Mouse (Mus musculus) hindbrain, postnatal 0 days (tissue): ENCODE results near the gene Ccdc9. TPM values are rescaled to one million over a fixed set of nuclear protein-coding genes. Genes with fewer than 3 reads are reported as not detected.

ENCODE experiments used
- ATAC-seq: fragments of 200-750 bp; cut with Nextera tagmentation; 2 replicates; pipeline ENCODE4 v1.8.0; 2017; ENCODE audit warnings: mild to moderate bottlenecking, moderate TSS enrichment, moderate library complexity
- DNase-seq: peaks from one replicate; pipeline ENCODE4 v3.0.0-alpha.2; 2015; ENCODE audit warnings: low spot score
- H3K27ac ChIP-seq: fragments of 300-500 bp; sonication (generic); 2 replicates; pipeline ENCODE4 v1.5.1; 2014; ENCODE audit warnings: mild to moderate bottlenecking
- H3K27me3 ChIP-seq: fragments of 300-500 bp; sonication (generic); 2 replicates; pipeline ENCODE4 v1.6.1; 2014; ENCODE audit warnings: low read length, mixed read lengths; ENCODE audit not compliant: insufficient read depth
- H3K36me3 ChIP-seq: fragments of 300-500 bp; sonication (generic); 2 replicates; pipeline ENCODE4 v1.6.1; 2014; ENCODE audit warnings: low read length, mixed read lengths; ENCODE audit not compliant: insufficient read depth
- H3K4me1 ChIP-seq: fragments of 300-500 bp; sonication (generic); 2 replicates; pipeline ENCODE4 v1.6.1; 2014; ENCODE audit warnings: antibody characterized with exemption, low read length, mixed read lengths; ENCODE audit not compliant: insufficient read depth
- H3K4me2 ChIP-seq: fragments of 300-500 bp; sonication (generic); 2 replicates; pipeline ENCODE4 v1.6.1; 2014; ENCODE audit warnings: low read depth, mild to moderate bottlenecking, low read length, moderate library complexity, mixed read lengths
- H3K4me3 ChIP-seq: fragments of 300-500 bp; sonication (generic); 2 replicates; pipeline ENCODE4 v1.5.1; 2014; ENCODE audit warnings: low read length
- H3K9ac ChIP-seq: fragments of 300-500 bp; sonication (generic); replicated peaks from 2 replicates; pipeline ENCODE4 v1.6.1; 2014; ENCODE audit warnings: mild to moderate bottlenecking, low read length, moderate library complexity, mixed read lengths
- H3K9me3 ChIP-seq: fragments of 300-500 bp; sonication (generic); 2 replicates; pipeline ENCODE4 v1.6.1; 2016; ENCODE audit warnings: low read length, mixed read lengths
- CTCF ChIP-seq: IDR thresholded peaks from 2 replicates; pipeline ENCODE4 v1.5.1; 2016; ENCODE audit warnings: antibody characterized with exemption, control low read depth, low read depth
- WGBS: fragments of 180-500 bp; shearing (Covaris S2); extraction: QIAGEN DNeasy Blood & Tissue Kit; methylation state at CpG from one replicate; pipeline ENCODE4 v1.1.7; 2014; 5-methylcytosine and 5-hydroxymethylcytosine counted together
- polyA plus RNA-seq: library from polyadenylated mRNA; unstranded; fragments of >200 nt; fragmentation: Nextera tagmentation; extraction: Ambion mirVana; gene quantifications from 2 replicates; pipeline ENCODE4 v1.2.1, GENCODE M21; 2015
- total RNA-seq: library from RNA; depleted of rRNA; stranded (reverse); fragments of >200 nt; gene quantifications from 2 replicates; pipeline ENCODE4 v1.2.3, GENCODE M21; 2014

Ccdc9 gene
- total and polyA plus RNA-seq, 2 experiments from 2014 or later, result 14.8 to 27.9 TPM

DNA sequence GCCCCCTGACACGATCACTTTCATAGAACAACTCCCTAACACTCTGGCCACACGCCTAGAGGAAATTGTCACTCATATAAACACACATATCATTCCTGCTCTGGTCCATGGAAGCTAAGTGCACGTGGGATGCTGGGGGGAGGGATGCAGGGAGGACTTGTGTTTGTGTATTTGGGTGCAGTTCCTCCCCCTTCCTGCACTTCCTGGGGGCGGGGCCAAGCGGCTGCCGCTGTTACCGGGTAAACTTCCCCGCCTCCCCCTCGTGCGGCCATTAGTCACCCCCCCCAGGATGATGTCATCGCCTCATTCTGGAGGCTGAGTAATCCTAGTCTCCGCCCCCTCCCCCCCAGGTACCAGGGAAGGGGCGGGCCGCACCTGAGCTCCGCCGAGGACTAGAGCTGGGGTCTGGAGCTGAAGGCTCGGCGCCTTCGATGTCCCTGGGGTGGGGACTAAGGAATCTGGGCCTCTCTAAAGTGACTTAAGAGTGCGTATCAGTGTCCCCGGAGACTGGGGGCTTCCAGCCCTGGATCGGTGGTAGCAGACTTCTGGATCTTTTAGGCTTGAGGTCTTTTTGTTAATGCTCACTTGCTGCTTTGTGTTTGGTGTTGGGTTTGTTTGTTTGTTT is 10.3 kb upstream of the Ccdc9 start:
- TF ChIP-seq CTCF, result peak; percentile 60
- no peaks in the 10 kb centered on the region for H3K36me3 ChIP-seq
- under 1% methylated on average over 21 of the region's 22 CpGs for WGBS
- ATAC-seq, result peak; percentile 65
- H3K9me3 ChIP-seq, result no peaks in the 10 kb centered on the region
- peaks cover 7% of the 10 kb centered on the region; the same call in 1 of the 2 replicates for H3K4me1 ChIP-seq
- H3K9ac ChIP-seq, result peak overlapping the region; percentile 33; the same call in 1 of the 2 replicates
- H3K27ac ChIP-seq, result peak overlapping the region; percentile 71
- peak; percentile 95 for DNase-seq
- H3K4me3 ChIP-seq, result peak overlapping the region; percentile 33
- H3K4me2 ChIP-seq, result peak overlapping the region; percentile 61
- H3K27me3 ChIP-seq, result no peaks in the 10 kb centered on the region

DNA sequence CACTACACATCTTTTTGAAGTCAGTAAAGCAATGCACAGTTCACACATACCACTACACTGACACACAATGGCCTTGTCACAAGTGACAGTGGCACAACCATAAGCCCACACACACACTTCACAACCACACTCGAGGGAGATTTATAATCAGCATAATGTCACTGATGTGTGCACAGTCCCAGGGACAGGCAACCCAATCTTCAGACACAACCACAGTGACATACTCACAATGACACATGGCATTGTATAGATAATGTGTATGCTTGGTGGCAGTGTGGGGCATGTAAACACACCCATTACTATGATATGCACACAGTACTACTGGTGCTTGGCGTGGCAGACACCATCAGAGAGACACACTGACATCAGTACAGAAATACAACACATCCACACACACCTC is 9.6 kb upstream of the Ccdc9 start:
- Histone ChIP-seq H3K27ac (peak overlapping the region; percentile 71; the same call in 1 of the 2 replicates), H3K27me3 (no peaks in the 10 kb centered on the region), H3K9me3 (no peaks in the 10 kb centered on the region), H3K4me1 (peaks cover 7% of the 10 kb centered on the region; the same call in 1 of the 2 replicates), H3K4me3 (no peak overlapping the region), H3K36me3 (no peaks in the 10 kb centered on the region), H3K4me2 (peak overlapping the region; percentile 61), H3K9ac (peak overlapping the region; percentile 33; the same call in 1 of the 2 replicates)
- no peak for ATAC-seq
- DNase-seq, result no peak
- WGBS, result 43% methylated on average over 2 of the region's 2 CpGs
- no peak for TF ChIP-seq CTCF

DNA sequence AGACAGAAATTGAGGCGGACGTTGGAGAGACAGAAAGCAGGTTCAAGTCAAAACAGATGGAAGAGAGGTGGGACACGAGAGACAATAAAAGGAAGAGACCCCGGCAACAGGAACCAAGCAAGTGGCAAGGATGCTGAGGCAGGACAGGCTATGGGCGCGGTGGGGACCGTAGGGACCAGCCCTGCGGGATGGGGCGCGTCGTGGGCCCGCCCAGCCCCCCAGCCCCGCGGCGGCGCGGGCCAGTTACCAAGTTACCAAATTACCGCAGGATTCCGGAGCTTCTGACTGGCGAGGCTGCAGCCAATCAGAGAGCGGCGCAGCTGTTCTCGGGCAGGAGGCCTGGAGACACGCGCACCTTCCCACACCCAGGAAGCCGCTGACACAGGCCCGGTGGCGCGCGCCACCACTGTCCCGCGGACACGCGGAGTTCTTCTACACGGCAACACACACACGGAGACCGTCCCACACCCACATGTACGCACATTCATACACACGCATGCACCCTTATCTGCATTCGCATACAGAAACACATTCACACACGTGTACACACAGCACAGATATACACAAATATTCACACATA is 8.8 kb upstream of the Ccdc9 start:
- 2% methylated on average over 40 of the region's 41 CpGs for WGBS
- Histone ChIP-seq H3K4me3 (peak overlapping the region; percentile 35), H3K9ac (peak overlapping the region; percentile 37; the same call in 1 of the 2 replicates), H3K27me3 (no peaks in the 10 kb centered on the region), H3K36me3 (no peaks in the 10 kb centered on the region), H3K4me2 (peak overlapping the region; percentile 57), H3K27ac (peak overlapping the region; percentile 66), H3K9me3 (no peaks in the 10 kb centered on the region), H3K4me1 (peaks cover 7% of the 10 kb centered on the region; the same call in 1 of the 2 replicates)
- DNase-seq, result peak; percentile 85
- peak; percentile 11; the same call in 1 of the 2 replicates for ATAC-seq
- no peak for TF ChIP-seq CTCF

DNA sequence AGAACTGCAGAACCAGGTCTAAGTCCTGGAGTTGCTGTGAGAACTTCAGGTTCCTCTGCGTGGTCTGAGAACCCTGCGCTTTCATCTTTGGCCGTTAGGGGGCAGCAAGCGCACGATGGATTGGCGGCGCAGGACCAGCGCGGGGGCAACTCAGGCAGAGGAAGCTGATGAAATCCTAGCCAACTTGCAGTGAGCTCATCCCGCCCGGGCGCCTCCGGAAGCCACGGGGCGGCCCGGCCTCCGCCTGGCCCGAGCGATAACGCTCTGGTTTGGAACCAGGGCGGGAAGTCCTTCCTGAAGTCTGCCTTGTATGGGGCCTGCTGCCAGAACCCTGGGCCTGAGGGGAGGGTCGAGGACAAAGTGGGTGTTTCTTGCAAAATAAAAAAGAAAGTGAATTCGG is 8.2 kb upstream of the Ccdc9 start:
- Histone ChIP-seq H3K9ac (peak overlapping the region; percentile 37; the same call in 1 of the 2 replicates), H3K9me3 (no peaks in the 10 kb centered on the region), H3K4me2 (peak overlapping the region; percentile 57), H3K36me3 (no peaks in the 10 kb centered on the region), H3K4me1 (peaks cover 7% of the 10 kb centered on the region; the same call in 1 of the 2 replicates), H3K4me3 (peak overlapping the region; percentile 35), H3K27ac (peak overlapping the region; percentile 66), H3K27me3 (no peaks in the 10 kb centered on the region)
- TF ChIP-seq CTCF, result peak; percentile 96
- WGBS, result 0% methylated on average over 23 of the region's 23 CpGs
- peak; percentile 94 for DNase-seq
- peak; percentile 39 for ATAC-seq

DNA sequence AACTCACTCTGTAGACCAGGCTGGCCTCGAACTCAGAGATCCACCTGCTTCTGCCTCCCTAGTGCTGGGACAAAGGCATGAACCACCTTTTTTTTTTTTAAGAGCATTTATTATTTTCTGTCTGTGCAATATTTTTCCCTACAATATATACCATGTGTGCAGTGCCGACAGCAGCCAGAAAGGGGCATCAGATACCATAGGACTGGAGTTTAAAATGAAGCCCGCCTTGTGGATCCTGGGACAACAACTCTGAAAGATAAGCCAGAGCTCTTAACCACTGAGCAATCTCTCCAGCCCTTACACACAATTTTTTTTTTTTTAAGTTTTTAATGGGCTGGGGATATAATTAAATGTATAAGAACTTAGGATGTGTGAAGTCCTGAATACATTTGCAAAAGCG is 7.8 kb upstream of the Ccdc9 start:
- Histone ChIP-seq H3K9me3 (no peaks in the 10 kb centered on the region), H3K36me3 (no peaks in the 10 kb centered on the region), H3K4me1 (peaks cover 7% of the 10 kb centered on the region; the same call in 1 of the 2 replicates), H3K9ac (no peak overlapping the region), H3K4me2 (peak overlapping the region; percentile 57; the same call in 1 of the 2 replicates), H3K27me3 (no peaks in the 10 kb centered on the region), H3K27ac (no peak overlapping the region), H3K4me3 (no peak overlapping the region)
- 26% methylated on average over 4 of the region's 4 CpGs for WGBS
- peak; percentile 78 for DNase-seq
- ATAC-seq, result peak; percentile 46; the same call in 1 of the 2 replicates
- TF ChIP-seq CTCF, result no peak

DNA sequence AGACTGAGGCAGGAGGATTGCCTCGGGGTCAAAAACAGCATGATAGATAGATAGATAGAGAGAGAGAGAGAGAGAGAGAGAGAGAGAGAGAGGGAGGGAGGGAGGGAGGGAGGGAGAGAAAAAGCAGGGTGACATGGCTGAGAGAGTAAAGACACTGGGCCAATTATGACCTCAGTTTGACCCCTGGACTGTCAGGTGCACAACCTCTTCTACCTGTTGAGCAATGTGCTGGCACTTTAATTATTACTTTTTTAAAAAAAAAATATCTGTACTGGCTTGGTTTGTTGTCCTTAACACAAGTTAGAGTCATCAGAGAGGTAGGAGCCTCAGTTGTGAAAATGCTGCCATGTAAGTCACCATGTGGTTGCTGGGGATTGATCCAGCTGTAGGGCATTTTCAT is 1.2 kb upstream of the Ccdc9 start:
- no peak for TF ChIP-seq CTCF
- ATAC-seq, result no peak
- Histone ChIP-seq H3K36me3 (peaks cover 7% of the 10 kb centered on the region; the same call in 1 of the 2 replicates), H3K4me2 (no peak overlapping the region), H3K9ac (no peak overlapping the region), H3K27me3 (no peaks in the 10 kb centered on the region), H3K4me1 (0 out of 2 replicates have a peak, but pooled peaks cover 3% of the 10 kb centered on the region), H3K4me3 (no peak overlapping the region), H3K27ac (no peak overlapping the region), H3K9me3 (no peaks in the 10 kb centered on the region)
- DNase-seq, result no peak
- WGBS, result 81% methylated on average over 1 of the region's 1 CpGs

DNA sequence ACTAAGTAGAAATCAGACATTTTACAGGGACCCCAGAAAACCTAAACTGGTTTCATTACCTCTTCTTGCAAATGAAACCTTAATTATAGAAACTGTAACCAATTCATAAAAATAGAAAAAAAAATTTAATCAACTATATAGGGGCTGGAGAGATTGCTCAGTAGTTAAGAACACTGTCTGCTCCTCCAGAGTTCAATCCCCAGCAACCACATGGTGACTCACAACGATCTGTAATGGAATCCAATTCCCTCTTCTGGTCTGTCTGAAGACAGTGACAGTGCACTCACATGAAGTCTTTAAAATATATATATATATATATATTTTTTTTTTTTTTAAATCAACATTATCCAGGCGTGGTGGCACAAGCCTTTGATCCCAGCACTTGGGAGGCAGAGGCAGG is 421 bp upstream of the Ccdc9 start:
- peak overlapping the region; percentile 88 for H3K27ac ChIP-seq
- peaks cover 13% of the 10 kb centered on the region; the same call in 1 of the 2 replicates for H3K36me3 ChIP-seq
- H3K27me3 ChIP-seq, result no peaks in the 10 kb centered on the region
- 0 out of 2 replicates have a peak, but pooled peaks cover 3% of the 10 kb centered on the region for H3K4me1 ChIP-seq
- no peak for TF ChIP-seq CTCF
- H3K9ac ChIP-seq, result peak overlapping the region; percentile 60; the same call in 1 of the 2 replicates
- H3K9me3 ChIP-seq, result no peaks in the 10 kb centered on the region
- H3K4me2 ChIP-seq, result peak overlapping the region; percentile 65
- 80% methylated on average over 2 of the region's 2 CpGs for WGBS
- ATAC-seq, result no peak
- peak overlapping the region; percentile 56 for H3K4me3 ChIP-seq
- DNase-seq, result no peak
